Mouse (Mus musculus) Patski (cell line): Measurements from ENCODE around the gene Mesp2. TPM values are rescaled to one million over a fixed set of nuclear protein-coding genes. Genes with fewer than 3 reads are reported as not detected.
A peak's percentile ranks its signal among the peaks of the same experiment; 100 is the strongest.
"Not testable (repeated sequence)": the region's sequence is repeated elsewhere in the genome, so short reads cannot be mapped to it uniquely, and the experiment has no call there.

Experiments
- ATAC-seq: fragments of 100-300 bp; one replicate; pipeline ENCODE4 v1.8.0; 2021
- CTCF ChIA-PET: fragments of 350-600 bp; sonication (Branson Sonifier 250); formaldehyde crosslinking; loops from one replicate; lab custom pipeline; 2022; ENCODE audit warnings: inconsistent platforms; lab: Charles Lee
- POLR2A ChIA-PET: fragments of 350-600 bp; sonication (Branson Sonifier 250); formaldehyde crosslinking; loops from one replicate; lab custom pipeline; 2022; ENCODE audit warnings: antibody characterized with exemption, inconsistent platforms; lab: Charles Lee
- DNase-seq: peaks from one replicate; pipeline ENCODE4 v3.0.0-alpha.2; 2011; ENCODE audit warnings: low read depth, low spot score
- H3K27me3 ChIP-seq: fragments of 371-371 bp; one replicate; pipeline ENCODE4 v1.5.1; 2021
- CTCF ChIP-seq: fragments of 100-300 bp; IDR thresholded peaks from one replicate; pipeline ENCODE4 v1.5.1; 2021
- in situ Hi-C: fragments of 300-500 bp; cut with MboI; formaldehyde crosslinking; loops from 3 replicates; pipeline ENCODE4 v1.11.1; 2018; ENCODE audit warnings: low pct_unique_long_range_greater_than_20kb, mixed read lengths
- polyA plus RNA-seq: library from polyadenylated mRNA; unstranded; gene quantifications from one replicate; pipeline ENCODE4 v1.2.3, GENCODE M21; 2021

The Mesp2 gene
- polyA plus RNA-seq, 1 experiment from 2014 or later: 0.15 TPM

- no peak for DNase-seq
- ChIA-PET CTCF (no interaction called here), POLR2A (no interaction called here)
- no peaks in the 10 kb centered on the region for H3K27me3 ChIP-seq
- no peak for ATAC-seq
- in situ Hi-C loops: no loop called here
- no peak for TF ChIP-seq CTCF
These were observed 28.0 kb upstream of the Mesp2 start for GRCm38 (mm10) chr7:79782516-79782855.

GRCm38 (mm10) chr7:79786295-79786694 is 24.2 kb upstream of the Mesp2 start:
- in situ Hi-C loops: no loop called here
- DNase-seq: no peak
- TF ChIP-seq CTCF: no peak
- CTCF ChIA-PET: interaction anchor here (1.0 to 1.9 kb wide), 5 partner anchors 10 to 128 kb away, joined by 3 to 9 read pairs (median 3); no protein-coding TSS in a partner anchor
- peaks cover 6% of the 10 kb centered on the region for H3K27me3 ChIP-seq
- ATAC-seq: peak; percentile 60
- POLR2A ChIA-PET: interaction anchor here (0.7 kb wide), 1 partner anchor 228 kb away, joined by 6 read pairs; no protein-coding TSS in a partner anchor

GRCm38 (mm10) chr7:79789812-79790211 is 20.7 kb upstream of the Mesp2 start:
- CTCF ChIA-PET: interaction anchor here (0.8 kb wide), 1 partner anchor 9 kb away, joined by 6 read pairs; no protein-coding TSS in a partner anchor
- POLR2A ChIA-PET: not testable (repeated sequence)

GRCm38 (mm10) chr7:79792635-79793421 is 17.7 kb upstream of the Mesp2 start:
- ATAC-seq (no peak), DNase-seq (no peak)
- CTCF ChIA-PET: interaction anchor here (1.5 to 1.6 kb wide), 3 partner anchors 10 to 121 kb away, joined by 3 to 9 read pairs (median 8); no protein-coding TSS in a partner anchor
- in situ Hi-C loops: no loop called here
- POLR2A ChIA-PET: no interaction called here
- TF ChIP-seq CTCF: no peak
- peaks cover 21% of the 10 kb centered on the region for H3K27me3 ChIP-seq

More at GRCm38 (mm10) chr7:79789812-79790211, 20.7 kb upstream of the Mesp2 start:
- ATAC-seq, DNase-seq, in situ Hi-C loops: not testable (repeated sequence)
- H3K27me3 ChIP-seq: peaks cover 21% of the 10 kb centered on the region

- no peak for ATAC-seq
- CTCF ChIA-PET: interaction anchor here (1.5 kb wide), 1 partner anchor 120 kb away, joined by 8 read pairs; no protein-coding TSS in a partner anchor
These were observed 16.8 kb upstream of the Mesp2 start, which contains the start of gene Mesp1 for GRCm38 (mm10) chr7:79793688-79794087. Gene Mesp1, minus strand, starts transcription at chr7:79793788.

GRCm38 (mm10) chr7:79798606-79799005 is 11.9 kb upstream of the Mesp2 start:
- no peak for ATAC-seq
- ChIA-PET CTCF (interaction anchor here (0.8 to 3.3 kb wide), 6 partner anchors 11 to 115 kb away, joined by 3 to 19 read pairs (median 3); partner anchors contain the start of gene Mesp2), POLR2A (interaction anchor here (0.7 to 1.5 kb wide), 2 partner anchors 75 to 101 kb away, joined by 3 to 4 read pairs; no protein-coding TSS in a partner anchor)
- H3K27me3 ChIP-seq: no peaks in the 10 kb centered on the region
- no peak for TF ChIP-seq CTCF
- no peak for DNase-seq
- in situ Hi-C loops: loop anchor here (5.0 kb wide), 1 partner anchor 109 kb away; no protein-coding TSS in a partner anchor

More at GRCm38 (mm10) chr7:79793688-79794087, 16.8 kb upstream of the Mesp2 start, which contains the start of gene Mesp1:
- no peak for TF ChIP-seq CTCF
- in situ Hi-C loops: no loop called here
- peaks cover 20% of the 10 kb centered on the region for H3K27me3 ChIP-seq
- no peak for DNase-seq
- POLR2A ChIA-PET: no interaction called here

GRCm38 (mm10) chr7:79799048-79799447 is 11.5 kb upstream of the Mesp2 start:
- POLR2A ChIA-PET: interaction anchor here (0.7 to 1.5 kb wide), 2 partner anchors 74 to 100 kb away, joined by 3 to 4 read pairs; no protein-coding TSS in a partner anchor
- no peak for TF ChIP-seq CTCF
- DNase-seq (peak; percentile 46), ATAC-seq (peak; percentile 51)
- in situ Hi-C loops: loop anchor here (5.0 kb wide), 1 partner anchor 108 kb away; no protein-coding TSS in a partner anchor
- CTCF ChIA-PET: interaction anchor here (0.8 to 3.3 kb wide), 7 partner anchors 11 to 114 kb away, joined by 3 to 19 read pairs (median 3); partner anchors contain the start of gene Mesp2
- no peaks in the 10 kb centered on the region for H3K27me3 ChIP-seq

- ChIA-PET CTCF (interaction anchor here (0.8 to 3.3 kb wide), 7 partner anchors 11 to 114 kb away, joined by 3 to 19 read pairs (median 3); partner anchors contain the start of gene Mesp2), POLR2A (interaction anchor here (0.7 to 1.5 kb wide), 2 partner anchors 74 to 100 kb away, joined by 3 to 4 read pairs; no protein-coding TSS in a partner anchor)
- ATAC-seq (no peak), DNase-seq (no peak)
- H3K27me3 ChIP-seq: no peaks in the 10 kb centered on the region
- TF ChIP-seq CTCF: no peak
- in situ Hi-C loops: loop anchor here (5.0 kb wide), 1 partner anchor 108 kb away; no protein-coding TSS in a partner anchor
These were observed 11.0 kb upstream of the Mesp2 start for GRCm38 (mm10) chr7:79799506-79799905.

- no peak for DNase-seq
- ChIA-PET POLR2A (interaction anchor here (1.5 kb wide), 1 partner anchor 99 kb away, joined by 4 read pairs; no protein-coding TSS in a partner anchor), CTCF (interaction anchor here (0.9 to 1.4 kb wide), 3 partner anchors 10 to 113 kb away, joined by 3 to 5 read pairs (median 3); partner anchors contain the start of gene Mesp2)
- H3K27me3 ChIP-seq: no peaks in the 10 kb centered on the region
- no peak for ATAC-seq
- in situ Hi-C loops: no loop called here
- TF ChIP-seq CTCF: no peak
These were observed 10.2 kb upstream of the Mesp2 start for GRCm38 (mm10) chr7:79800336-79800735.

- H3K27me3 ChIP-seq: no peaks in the 10 kb centered on the region
- ATAC-seq (no peak), DNase-seq (no peak)
- CTCF ChIA-PET: interaction anchor here (1.3 to 1.4 kb wide), 2 partner anchors 9 to 110 kb away, joined by 3 to 5 read pairs; partner anchors contain the start of gene Mesp2
- no peak for TF ChIP-seq CTCF
- in situ Hi-C loops: no loop called here
- POLR2A ChIA-PET: no interaction called here
These were observed 9.1 kb upstream of the Mesp2 start for GRCm38 (mm10) chr7:79801391-79801790.
